Mouse (Mus musculus) G1E (cell line): ENCODE measurements around the gene Cmss1. TPM values are rescaled to one million over a fixed set of nuclear protein-coding genes. Genes with fewer than 3 reads are reported as not detected.

ENCODE experiments used
- ATAC-seq: 2 replicates; pipeline ENCODE4 v1.8.0; 2016; ENCODE audit warnings: mild to moderate bottlenecking; ENCODE audit not compliant: insufficient number of reproducible peaks, poor library complexity, low FRiP score, severe bottlenecking; ENCODE audit errors: extremely low read depth
- DNase-seq: peaks from one replicate; pipeline ENCODE4 v3.0.0; 2012; ENCODE audit warnings: low spot score
- H3K27me3 ChIP-seq: 2 replicates; pipeline ENCODE4 v1.6.1; 2012; ENCODE audit warnings: mild to moderate bottlenecking, low read length, inconsistent platforms; ENCODE audit not compliant: insufficient read depth
- H3K36me3 ChIP-seq: replicated peaks from 2 replicates; pipeline ENCODE3; 2012; ENCODE audit warnings: mild to moderate bottlenecking, inconsistent platforms
- H3K4me1 ChIP-seq: 2 replicates; pipeline ENCODE4 v1.6.1; 2012; ENCODE audit warnings: low read depth, low read length, inconsistent platforms, mixed read lengths; ENCODE audit not compliant: insufficient read depth
- H3K4me3 ChIP-seq: 2 replicates; pipeline ENCODE4 v1.5.1; 2012; ENCODE audit warnings: low read depth, mild to moderate bottlenecking, inconsistent platforms, low read length, moderate library complexity, mixed read lengths
- H3K9me3 ChIP-seq: replicated peaks from 2 replicates; pipeline ENCODE4 v1.6.1; 2012; ENCODE audit warnings: inconsistent platforms
- CTCF ChIP-seq: IDR thresholded peaks from 2 replicates; pipeline ENCODE4 v1.5.1; 2012; ENCODE audit warnings: low read depth, low read length, inconsistent platforms, mixed read lengths
- GATA1 ChIP-seq: IDR thresholded peaks from 2 replicates; pipeline ENCODE4 v1.6.1; 2012; ENCODE audit warnings: borderline replicate concordance, low read length, inconsistent platforms, mixed read lengths
- GATA2 ChIP-seq: IDR thresholded peaks from 2 replicates; pipeline ENCODE4 v1.6.1; 2012; ENCODE audit warnings: low read depth, low read length, inconsistent platforms, borderline replicate concordance
- POLR2AphosphoS5 ChIP-seq: IDR thresholded peaks from 2 replicates; pipeline ENCODE4 v1.6.1; 2012; ENCODE audit warnings: low read depth, low read length, inconsistent platforms; ENCODE audit not compliant: insufficient replicate concordance
- TAL1 ChIP-seq: conservative IDR thresholded peaks from 2 replicates; pipeline ENCODE4 v1.6.1; 2012; ENCODE audit warnings: low read depth, low read length, inconsistent platforms, mixed read lengths
- polyA plus RNA-seq: library from polyadenylated mRNA; stranded (reverse); fragments of >175 nt; gene quantifications from 2 replicates; pipeline ENCODE4 v1.2.3, GENCODE M21; 2012
- total RNA-seq, 2 experiments: library from RNA; stranded (forward) in 1 of 2; stranded (reverse) in 1 of 2; fragments of 200-1000 nt in 1 of 2; fragments of >200 nt in 1 of 2; fragmentation: Nextera tagmentation in 1 of 2; gene quantifications; 2 replicates each; pipeline ENCODE4 v1.2.3; 2014 to 2017

The Cmss1 gene
- total and polyA plus RNA-seq, 3 experiments: 12.8 to 66.7 (median 66.3) TPM

- DNase-seq (no peak), ATAC-seq (no peak)
- Histone ChIP-seq H3K27me3 (no peaks in the 10 kb centered on the region), H3K36me3 (no peaks in the 10 kb centered on the region), H3K9me3 (no peaks in the 10 kb centered on the region), H3K4me1 (no peaks in the 10 kb centered on the region), H3K4me3 (no peak overlapping the region)
- no peak for TF ChIP-seq GATA1
- no peak for TF ChIP-seq TAL1
- no peak for TF ChIP-seq GATA2
- no peak for TF ChIP-seq CTCF
- no peak for TF ChIP-seq POLR2AphosphoS5
These were observed 236.7 kb downstream of the Cmss1 start for GRCm38 (mm10) chr16:57369846-57370496.

DNA sequence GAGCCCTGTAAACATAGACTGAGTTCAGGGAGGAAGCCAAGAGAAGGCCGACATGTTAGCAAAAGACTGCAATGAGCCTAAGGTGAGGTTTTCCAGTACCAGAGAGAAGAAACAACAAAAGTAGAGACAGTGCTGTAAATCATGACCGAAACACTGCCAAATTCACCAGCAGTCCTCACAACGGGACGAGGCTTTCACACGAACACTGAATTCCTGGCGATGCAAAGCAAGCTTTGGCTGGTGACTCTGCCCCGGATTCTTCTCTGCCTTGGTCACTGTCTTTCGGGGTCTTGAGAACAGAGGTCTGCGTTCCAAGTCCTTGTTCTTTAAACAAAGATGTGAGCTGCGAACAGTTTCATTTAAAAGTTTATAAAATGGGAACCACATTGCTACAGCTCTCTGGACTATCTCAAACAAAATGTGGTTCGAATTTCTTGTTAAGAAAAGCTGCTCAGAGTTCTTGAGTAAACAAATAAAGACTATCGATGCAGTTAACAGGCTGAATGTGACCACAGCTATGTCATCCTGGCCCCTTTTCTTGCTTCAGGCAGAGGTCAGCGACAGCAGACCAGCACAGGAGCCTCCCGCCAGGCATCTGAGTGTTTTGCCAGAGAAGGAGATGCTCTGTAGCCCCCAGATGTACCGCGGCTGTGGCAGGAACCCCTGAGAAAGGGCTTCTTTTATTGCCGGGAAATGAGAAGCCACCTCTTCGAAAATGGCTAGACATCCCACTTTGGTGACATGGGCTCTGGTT is 239.5 kb downstream of the Cmss1 start:
- no peaks in the 10 kb centered on the region for H3K9me3 ChIP-seq
- DNase-seq: no peak
- H3K4me1 ChIP-seq: peaks cover 5% of the 10 kb centered on the region; the same call in 1 of the 2 replicates
- TF ChIP-seq GATA1 (no peak), GATA2 (no peak), CTCF (no peak), POLR2AphosphoS5 (no peak), TAL1 (no peak)
- ATAC-seq: no peak
- H3K4me3 ChIP-seq: no peak overlapping the region
- H3K27me3 ChIP-seq: no peaks in the 10 kb centered on the region
- H3K36me3 ChIP-seq: no peaks in the 10 kb centered on the region

- Histone ChIP-seq H3K36me3 (peaks cover under 1% of the 10 kb centered on the region), H3K4me3 (no peak overlapping the region), H3K4me1 (peaks cover 5% of the 10 kb centered on the region; the same call in 1 of the 2 replicates), H3K27me3 (no peaks in the 10 kb centered on the region), H3K9me3 (no peaks in the 10 kb centered on the region)
- ATAC-seq (no peak), DNase-seq (no peak)
- TF ChIP-seq CTCF (no peak), POLR2AphosphoS5 (no peak), GATA1 (no peak)
These were observed 240.5 kb downstream of the Cmss1 start for GRCm38 (mm10) chr16:57366141-57366540.

GRCm38 (mm10) chr16:57364498-57364897 is 242.2 kb downstream of the Cmss1 start:
- H3K4me1 ChIP-seq: peaks cover 5% of the 10 kb centered on the region; the same call in 1 of the 2 replicates
- DNase-seq: no peak
- TF ChIP-seq TAL1 (no peak), GATA2 (no peak), CTCF (no peak), POLR2AphosphoS5 (no peak), GATA1 (no peak)
- no peak for ATAC-seq
- no peak overlapping the region for H3K4me3 ChIP-seq
- no peaks in the 10 kb centered on the region for H3K9me3 ChIP-seq
- peaks cover 7% of the 10 kb centered on the region for H3K36me3 ChIP-seq
- no peaks in the 10 kb centered on the region for H3K27me3 ChIP-seq

- peaks cover 5% of the 10 kb centered on the region; the same call in 1 of the 2 replicates for H3K4me1 ChIP-seq
- no peaks in the 10 kb centered on the region for H3K27me3 ChIP-seq
- no peak for ATAC-seq
- H3K9me3 ChIP-seq: no peaks in the 10 kb centered on the region
- peaks cover 7% of the 10 kb centered on the region for H3K36me3 ChIP-seq
- no peak for DNase-seq
- H3K4me3 ChIP-seq: no peak overlapping the region
- TF ChIP-seq CTCF: no peak
- TF ChIP-seq POLR2AphosphoS5: no peak
- TF ChIP-seq GATA2: no peak
- no peak for TF ChIP-seq TAL1
- no peak for TF ChIP-seq GATA1
These were observed 243.8 kb downstream of the Cmss1 start for GRCm38 (mm10) chr16:57362679-57363401.

DNA sequence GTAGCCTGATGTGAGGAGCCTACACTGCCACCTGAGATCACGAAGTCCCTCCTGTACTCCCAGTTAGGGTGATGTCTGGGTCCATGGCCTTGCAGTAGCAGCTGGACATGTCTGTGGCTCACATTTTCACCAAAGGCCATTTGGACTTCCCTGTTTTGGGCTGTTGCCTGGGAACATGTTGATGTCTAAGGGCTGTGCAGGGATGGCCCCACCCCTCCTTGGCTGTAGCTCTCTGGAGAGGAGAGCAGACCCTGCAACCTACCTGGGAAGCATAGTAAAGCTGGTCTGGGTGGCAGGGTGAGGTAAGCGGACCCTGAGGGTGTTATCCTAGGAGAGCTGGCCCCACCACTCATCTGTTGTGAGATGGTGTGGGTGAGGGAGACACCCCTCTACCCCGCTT is 245.9 kb downstream of the Cmss1 start:
- H3K9me3 ChIP-seq: no peaks in the 10 kb centered on the region
- H3K4me3 ChIP-seq: no peak overlapping the region
- DNase-seq (no peak), ATAC-seq (no peak)
- TF ChIP-seq CTCF (no peak), TAL1 (no peak), GATA2 (no peak), GATA1 (no peak), POLR2AphosphoS5 (no peak)
- H3K27me3 ChIP-seq: no peaks in the 10 kb centered on the region
- peaks cover 5% of the 10 kb centered on the region; the same call in 1 of the 2 replicates for H3K4me1 ChIP-seq
- peaks cover 10% of the 10 kb centered on the region for H3K36me3 ChIP-seq
